Mouse (Mus musculus) activated CD4-positive, CD25-positive, alpha-beta regulatory T cell, adult 4 months (primary cell): ENCODE data around the gene Tjp1. TPM values are rescaled to one million over a fixed set of nuclear protein-coding genes. Genes with fewer than 3 reads are reported as not detected.

ENCODE experiments used
- ATAC-seq: one replicate; pipeline ENCODE4 v1.8.0; 2017
- polyA plus RNA-seq, 2 experiments: library from polyadenylated mRNA; unstranded; fragments of 100-300 nt; shearing (Covaris generic); gene quantifications; one replicate each; pipeline ENCODE4 v1.2.1; 2017

Gene Tjp1
- polyA plus RNA-seq, 2 experiments from 2014 or later = not detected

GRCm38 (mm10) chr7:65350348-65351079, 177.1 kb downstream of the Tjp1 start:
- ATAC-seq = no peak

GRCm38 (mm10) chr7:65348540-65348939, 179.0 kb downstream of the Tjp1 start:
- no peak for ATAC-seq

- ATAC-seq = no peak
Observed at GRCm38 (mm10) chr7:65345314-65345713, 182.3 kb downstream of the Tjp1 start.

- ATAC-seq = no peak
Observed at GRCm38 (mm10) chr7:65337581-65338270, 189.9 kb downstream of the Tjp1 start.

- no peak for ATAC-seq
Observed at GRCm38 (mm10) chr7:65333081-65333760, 194.4 kb downstream of the Tjp1 start.

GRCm38 (mm10) chr7:65319047-65319725, 208.4 kb downstream of the Tjp1 start:
- ATAC-seq = no peak

- ATAC-seq = no peak
Observed at GRCm38 (mm10) chr7:65317418-65317817, 210.2 kb downstream of the Tjp1 start.

- ATAC-seq = no peak
Observed at GRCm38 (mm10) chr7:65315182-65315581, 212.4 kb downstream of the Tjp1 start.

- ATAC-seq = no peak
Observed at GRCm38 (mm10) chr7:65296675-65297589, 230.6 kb downstream of the Tjp1 start.

GRCm38 (mm10) chr7:65282886-65283285, 244.7 kb downstream of the Tjp1 start:
- ATAC-seq = no peak

GRCm38 (mm10) chr7:65281960-65282359, 245.6 kb downstream of the Tjp1 start:
- no peak for ATAC-seq

GRCm38 (mm10) chr7:65280944-65281912, 246.4 kb downstream of the Tjp1 start:
- no peak for ATAC-seq

GRCm38 (mm10) chr7:65279277-65279676, 248.3 kb downstream of the Tjp1 start:
- no peak for ATAC-seq

- ATAC-seq = no peak
Observed at GRCm38 (mm10) chr7:65275761-65276160, 251.8 kb downstream of the Tjp1 start.

GRCm38 (mm10) chr7:65274216-65274615, 253.4 kb downstream of the Tjp1 start:
- ATAC-seq = no peak

- ATAC-seq = no peak
Observed at GRCm38 (mm10) chr7:65249656-65250055, 277.9 kb downstream of the Tjp1 start.
